Mouse (Mus musculus): ENCODE measurements at regions not wholly inside any gene's neighbourhood (a gene's known extent, or its start where the extent isn't known, plus 50 kb on each side); places are given as distances from the start of the nearest gene placed in this dataset.

GRCm38 (mm10) chr1:43882576-43882975, 50.9 kb upstream of the Tpp2 start:
- TF ChIP-seq CTCF (IDR thresholded peaks at IDR 0.05) (no peak), EP300 (IDR thresholded peaks at IDR 0.05) (no peak)
